Mouse (Mus musculus): ENCODE data around the gene Rit1. TPM values are rescaled to one million over a fixed set of nuclear protein-coding genes. Genes with fewer than 3 reads are reported as not detected.
"Not testable (repeated sequence)": the region's sequence is repeated elsewhere in the genome, so short reads cannot be mapped to it uniquely, and the experiment has no call there.

The Rit1 gene
- 10 to 100 TPM; 42.9 to 55.5 TPM for total RNA-seq (2021)

DNA sequence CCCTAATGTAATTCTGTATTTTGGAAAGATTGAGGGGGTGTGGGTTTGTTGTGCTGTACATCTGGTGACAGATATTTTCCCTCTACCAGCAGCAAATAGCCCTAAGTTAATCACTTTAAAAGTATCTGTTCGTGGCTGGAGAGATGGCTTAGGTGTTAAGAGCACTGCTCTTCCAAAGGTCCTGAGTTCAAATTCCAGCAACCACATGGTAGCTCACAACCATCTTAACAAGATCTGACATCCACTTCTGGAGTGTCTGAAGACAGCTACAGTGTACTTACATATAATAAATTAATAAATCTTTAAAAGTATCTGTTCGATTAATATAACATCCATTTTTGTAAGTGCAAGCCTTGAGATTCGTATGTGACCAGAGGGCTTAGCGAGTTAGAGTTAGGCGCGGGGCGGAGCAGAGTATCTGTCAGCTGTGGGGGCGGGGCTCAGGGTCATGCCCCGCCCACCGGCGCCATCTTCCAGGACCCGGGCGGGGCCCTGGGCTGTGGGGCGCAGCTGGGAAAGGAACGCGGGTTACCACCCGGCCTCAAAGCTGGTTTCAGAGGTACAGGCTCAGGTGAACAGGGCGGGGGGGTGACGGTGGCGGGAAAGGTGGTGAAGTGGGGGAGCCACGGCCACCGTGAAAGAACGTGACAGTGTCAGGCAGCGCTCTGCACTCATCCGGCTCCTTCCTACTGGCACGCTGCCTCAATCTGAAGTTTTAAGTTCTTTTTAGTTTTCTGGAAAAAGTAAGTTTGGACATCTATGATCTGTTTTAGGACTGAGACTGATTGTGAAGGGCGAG, at the start of gene Rit1:
Gene Rit1 (plus strand): TSS at position 440 of the 799 bp plus-strand sequence.
- intact Hi-C loops (cut with DNase I) = no loop called here
- peak; percentile 64 to 92 for DNase-seq (ENCODE audit: extremely low spot score in 1 of 2, low spot score in 2 of 2)

DNA sequence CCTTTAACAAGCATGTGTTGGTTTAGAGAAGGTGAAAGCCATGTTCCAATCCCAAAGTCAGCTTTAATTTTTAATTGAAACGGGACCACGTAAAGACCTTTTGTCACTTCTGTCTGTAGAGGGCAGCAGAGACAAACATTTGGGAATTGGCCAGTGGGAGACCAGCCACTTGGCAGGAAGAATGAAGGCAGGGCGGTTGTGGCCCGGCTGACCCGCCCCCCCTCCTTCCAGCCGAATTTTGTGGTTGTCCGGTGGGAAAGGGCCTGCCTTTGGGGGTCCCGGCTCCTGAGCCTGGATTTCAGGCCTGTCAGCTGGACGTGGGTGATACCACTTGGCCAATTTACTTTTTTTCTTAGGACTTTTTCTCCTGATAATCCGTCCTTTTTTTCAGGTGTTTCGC, 39.2 kb upstream of the Rit1 start:
- peak; percentile 40 to 78 for DNase-seq (ENCODE audit: extremely low spot score in 1 of 2, low spot score in 2 of 2)
- intact Hi-C loops (cut with DNase I) = no loop called here

DNA sequence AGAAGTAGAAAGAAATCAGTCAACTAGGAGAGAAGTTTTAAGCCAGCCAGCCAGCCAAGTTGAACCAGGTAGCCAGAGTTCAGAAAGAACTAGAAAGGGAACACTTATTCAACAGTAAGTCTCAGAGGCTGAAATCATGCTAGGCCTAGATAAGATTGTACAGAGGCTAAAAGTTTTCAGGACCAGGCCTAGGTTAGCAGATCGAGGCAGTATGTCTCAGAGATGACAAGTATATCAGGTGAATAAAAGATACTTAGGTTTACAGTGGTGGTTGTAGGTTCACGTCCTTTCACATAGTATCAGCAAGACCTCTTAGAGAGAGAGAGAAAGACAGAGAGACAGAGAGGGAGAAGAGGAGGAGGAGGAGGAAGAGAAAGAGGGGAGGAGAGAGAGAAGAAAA, 32.8 kb upstream of the Rit1 start:
- intact Hi-C loops (cut with DNase I) = no loop called here
- DNase-seq (ENCODE audit: extremely low spot score in 1 of 2, low spot score in 2 of 2) = no peak

DNA sequence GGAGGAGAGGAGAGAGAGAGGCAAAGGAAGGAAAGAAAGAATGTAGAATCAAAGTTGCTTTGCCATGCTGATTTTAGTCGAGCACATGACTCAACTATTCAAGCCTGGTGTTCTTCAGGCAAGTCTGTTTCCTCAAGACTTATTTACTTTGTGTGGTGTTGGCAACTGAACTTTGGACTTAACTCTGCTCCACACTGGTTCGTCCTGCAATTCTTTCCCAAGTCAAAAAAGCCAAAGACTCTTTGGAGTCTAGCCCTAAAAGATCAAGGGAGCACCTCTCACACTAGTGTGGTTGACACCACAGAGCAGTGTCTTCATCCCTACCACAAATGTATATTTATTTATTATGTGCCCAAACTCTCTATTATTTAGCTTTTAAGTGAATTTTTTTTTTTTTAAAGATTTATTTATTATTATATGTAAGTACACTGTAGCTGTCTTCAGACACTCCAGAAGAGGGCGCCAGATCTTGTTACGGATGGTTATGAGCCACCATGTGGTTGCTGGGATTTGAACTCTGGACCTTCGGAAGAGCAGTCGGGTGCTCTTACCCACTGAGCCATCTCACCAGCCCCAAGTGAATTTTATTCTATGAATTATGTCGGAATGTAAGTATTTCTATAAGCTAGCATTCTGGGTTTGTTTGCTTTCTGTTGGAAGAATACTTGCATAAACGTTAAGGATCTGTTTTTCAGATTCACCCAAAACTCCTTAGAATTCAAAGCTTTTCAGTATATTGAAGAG, 32.2 kb upstream of the Rit1 start:
- no peak for DNase-seq (ENCODE audit: extremely low spot score in 1 of 2, low spot score in 2 of 2)

DNA sequence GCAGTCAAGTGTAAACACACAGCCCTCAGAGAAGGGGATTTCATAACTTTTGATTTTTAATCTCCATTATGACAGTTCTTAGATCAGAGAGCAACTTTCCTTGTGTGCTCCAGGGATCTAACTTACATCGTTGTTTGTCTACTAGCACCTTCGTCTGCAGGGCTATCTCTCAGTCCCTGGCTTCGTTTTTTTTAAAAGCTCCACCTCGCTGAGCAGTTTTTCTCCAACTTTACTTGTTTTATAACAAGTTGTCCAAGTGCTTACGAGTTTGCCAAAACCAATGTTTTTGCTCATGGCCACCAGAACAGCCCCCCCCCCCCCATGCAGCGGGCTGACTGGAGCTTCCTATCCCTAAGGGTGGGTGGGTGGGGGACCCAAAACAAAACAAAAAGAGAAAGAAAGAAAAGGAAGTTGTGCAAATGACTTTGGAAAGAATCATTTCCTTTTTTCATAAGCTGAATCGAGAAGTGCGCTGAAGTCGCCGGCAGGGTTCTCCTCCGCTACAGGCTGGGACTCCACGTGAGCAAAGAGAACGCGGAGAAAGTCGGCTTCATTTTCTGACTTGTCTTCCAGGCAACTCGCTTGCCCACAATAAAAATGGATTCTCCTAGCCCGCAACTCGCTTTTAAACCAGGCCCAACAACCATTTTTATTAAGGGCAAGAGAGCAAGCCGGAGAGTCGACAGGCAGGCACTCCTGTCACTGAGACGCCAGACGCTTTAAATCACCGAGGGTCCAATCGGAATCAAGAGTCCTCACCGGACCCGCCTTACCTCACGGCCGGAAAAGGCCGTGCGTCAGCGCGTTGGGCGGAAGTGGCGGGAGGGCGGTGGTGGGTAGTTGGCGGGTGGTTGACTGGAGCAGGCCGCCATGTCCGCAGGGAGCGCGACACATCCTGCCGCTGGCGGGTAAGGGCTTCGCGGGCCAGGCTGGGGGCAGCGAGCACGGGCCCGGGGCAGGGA, 31.4 kb upstream of the Rit1 start, which contains the start of gene Khdc4:
Gene Khdc4 (plus strand): TSS at position 824 of the 962 bp plus-strand sequence.
- DNase-seq (ENCODE audit: extremely low spot score in 1 of 2, low spot score in 2 of 2) = peak; percentile 97 to 98
- intact Hi-C loops (cut with DNase I) = loop anchor here (5.0 kb wide), 1 partner anchor 78 kb away; the partner anchor contains the start of gene Arhgef2

More for the DNA sequence above, 32.2 kb upstream of the Rit1 start:
- intact Hi-C loops (cut with DNase I) = no loop called here

DNA sequence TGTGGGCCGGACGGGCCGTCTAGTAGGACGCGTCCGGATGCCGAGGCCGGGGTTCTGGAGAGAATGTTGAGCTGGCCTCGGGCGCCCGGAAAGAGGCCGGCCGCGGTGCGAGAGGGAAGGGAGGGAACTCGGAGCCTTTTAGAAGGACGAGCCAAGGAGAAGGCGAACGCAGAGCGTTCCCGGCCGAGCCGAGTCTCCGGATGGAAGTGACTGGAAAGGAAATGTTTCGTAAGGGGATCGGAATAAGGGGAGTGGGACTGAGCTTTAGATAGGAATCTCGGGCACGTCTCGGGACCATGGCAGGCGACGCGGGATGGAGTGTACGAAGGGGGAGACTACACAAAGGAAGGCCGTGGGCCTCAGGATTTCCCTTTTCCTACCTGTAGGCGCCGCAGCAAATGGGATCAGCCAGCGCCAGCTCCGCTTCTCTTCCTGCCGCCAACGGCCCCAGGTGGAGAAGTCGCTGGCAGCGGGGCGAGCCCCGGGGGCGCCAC, 30.6 kb upstream of the Rit1 start:
- intact Hi-C loops (cut with DNase I) = loop anchor here (5.0 kb wide), 1 partner anchor 79 kb away; the partner anchor contains the start of gene Arhgef2
- DNase-seq (ENCODE audit: extremely low spot score in 1 of 2, low spot score in 2 of 2) = peak in 1 of 2 experiments; percentile 69

DNA sequence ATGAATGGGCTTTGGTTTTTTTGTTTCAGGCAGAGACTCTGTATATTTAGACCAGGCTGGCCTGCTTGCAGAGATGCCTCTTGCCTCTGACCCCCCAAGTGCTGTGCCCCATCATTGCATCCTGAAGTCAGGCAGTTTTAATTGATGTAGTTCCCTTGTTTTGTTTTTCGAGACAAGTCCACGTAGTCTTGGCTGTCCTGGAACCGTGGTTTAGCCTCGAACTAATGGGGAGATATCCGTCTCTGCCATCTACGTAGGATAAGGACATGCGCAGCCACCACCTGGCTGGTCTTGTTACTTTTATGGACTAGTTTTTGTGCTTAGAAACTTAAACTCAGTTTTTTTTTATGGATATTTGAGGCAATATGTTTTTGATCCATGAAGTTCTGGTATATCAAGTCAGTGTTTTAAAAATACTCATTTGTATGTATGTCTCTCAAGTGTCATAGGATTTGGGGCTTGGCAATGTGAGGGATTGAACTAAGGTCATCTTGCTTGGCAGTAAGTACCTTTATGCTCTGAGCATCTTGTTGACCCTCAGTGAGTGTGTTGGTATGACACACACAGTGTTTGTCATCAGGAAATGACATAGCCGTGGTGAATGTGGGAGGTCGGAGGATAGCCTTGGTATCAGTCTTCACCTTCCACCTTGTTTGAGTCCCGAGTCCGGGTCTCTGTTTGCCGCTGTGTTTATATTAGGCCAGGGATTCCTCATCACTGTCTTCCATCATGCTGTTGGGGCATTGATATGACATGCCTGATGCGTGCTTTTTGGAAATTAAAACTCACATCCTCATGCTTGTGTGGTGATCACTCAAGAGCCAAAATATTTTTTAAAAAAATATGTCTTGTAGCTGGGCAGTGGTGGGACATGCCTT, 29.7 kb upstream of the Rit1 start:
- DNase-seq (ENCODE audit: extremely low spot score in 1 of 2, low spot score in 2 of 2) = no peak
- intact Hi-C loops (cut with DNase I) = loop anchor here (5.0 kb wide), 1 partner anchor 80 kb away; the partner anchor contains the start of gene Arhgef2

DNA sequence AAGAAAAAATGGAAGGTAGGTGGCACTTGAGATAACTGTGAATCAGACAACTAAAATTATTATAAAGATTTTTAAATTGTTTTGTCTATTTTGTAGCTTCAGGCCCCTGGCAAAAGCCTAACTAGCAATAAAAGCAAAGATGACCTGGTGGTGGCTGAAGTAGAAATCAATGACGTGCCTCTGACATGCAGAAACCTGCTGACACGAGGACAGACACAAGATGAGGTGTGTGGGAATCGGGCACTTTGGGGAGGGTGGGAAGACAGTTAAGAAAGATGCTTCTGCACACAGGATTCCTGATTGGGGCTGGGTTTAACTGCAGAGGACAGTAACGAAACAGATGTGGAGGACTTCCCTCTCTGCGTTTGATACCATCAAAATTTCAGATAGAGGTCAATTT, 27.6 kb upstream of the Rit1 start:
- intact Hi-C loops (cut with DNase I) = loop anchor here (5.0 kb wide), 1 partner anchor 82 kb away; the partner anchor contains the start of gene Arhgef2
- DNase-seq (ENCODE audit: extremely low spot score in 1 of 2, low spot score in 2 of 2) = no peak

DNA sequence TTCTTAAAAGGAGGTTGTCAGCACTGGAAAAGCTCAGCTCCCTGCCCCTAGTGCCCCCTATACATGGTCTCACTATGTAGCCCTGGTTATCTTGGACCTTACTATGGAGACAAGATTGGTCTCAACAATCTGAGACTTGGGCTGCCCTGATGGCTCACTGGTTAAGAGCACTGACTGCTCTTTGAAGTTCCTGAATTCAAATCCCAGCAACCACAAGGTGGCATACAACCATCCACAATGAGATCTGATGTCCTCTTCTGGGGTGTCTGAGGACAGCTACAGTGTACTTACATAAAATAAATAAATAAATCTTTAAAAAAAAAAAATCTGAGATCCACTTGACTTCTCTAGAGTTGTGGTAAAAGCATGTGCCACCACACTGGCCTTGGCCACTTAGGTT, 21.1 kb upstream of the Rit1 start:
- no peak for DNase-seq (ENCODE audit: extremely low spot score in 1 of 2, low spot score in 2 of 2)
- intact Hi-C loops (cut with DNase I) = loop anchor here (10.0 kb wide), 1 partner anchor 391 kb away; no protein-coding TSS in a partner anchor

DNA sequence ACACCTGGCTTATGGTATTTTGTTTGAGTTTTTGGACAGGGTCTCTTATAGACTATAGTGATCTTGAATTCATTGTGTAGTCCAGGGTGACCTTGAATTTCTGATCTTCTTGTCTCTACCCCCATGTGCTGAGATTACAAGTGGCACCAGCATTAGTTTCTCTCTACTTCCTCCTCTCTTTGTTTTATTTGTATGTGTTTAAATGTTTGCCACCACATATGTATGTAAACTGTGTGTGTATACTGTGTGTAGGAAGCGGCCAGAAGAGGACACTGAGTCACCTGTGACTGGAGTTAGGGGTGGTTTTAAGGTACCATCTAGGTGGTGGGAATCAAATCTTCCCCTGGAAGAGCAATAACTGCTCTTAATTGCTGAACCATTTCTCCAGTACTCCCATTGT, 18.6 kb upstream of the Rit1 start:
- intact Hi-C loops (cut with DNase I) = loop anchor here (10.0 kb wide), 1 partner anchor 393 kb away; no protein-coding TSS in a partner anchor

DNA sequence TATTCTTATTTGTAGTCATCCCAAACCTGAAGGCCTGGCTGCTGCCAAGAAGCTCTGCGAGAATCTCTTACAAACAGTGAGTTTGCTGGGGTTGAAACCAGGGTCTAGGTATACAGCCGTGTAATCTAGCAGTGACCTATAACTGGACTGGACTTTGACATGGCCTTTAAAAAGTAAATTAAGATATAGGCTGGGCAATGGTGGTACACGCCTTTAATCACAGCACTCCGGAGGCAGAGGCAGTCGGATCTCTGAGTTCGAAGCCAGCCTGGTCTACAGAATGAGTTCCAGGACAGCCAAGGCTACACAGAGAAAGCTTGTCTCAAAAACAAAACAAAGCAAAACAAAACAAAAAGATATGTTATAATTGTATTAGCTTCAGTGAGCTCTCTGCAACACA, 17.8 kb upstream of the Rit1 start:
- DNase-seq (ENCODE audit: extremely low spot score in 1 of 2, low spot score in 2 of 2) = no peak
- intact Hi-C loops (cut with DNase I) = loop anchor here (10.0 kb wide), 1 partner anchor 394 kb away; no protein-coding TSS in a partner anchor

More for the DNA sequence above, 18.6 kb upstream of the Rit1 start:
- DNase-seq (ENCODE audit: extremely low spot score in 1 of 2, low spot score in 2 of 2) = no peak

DNA sequence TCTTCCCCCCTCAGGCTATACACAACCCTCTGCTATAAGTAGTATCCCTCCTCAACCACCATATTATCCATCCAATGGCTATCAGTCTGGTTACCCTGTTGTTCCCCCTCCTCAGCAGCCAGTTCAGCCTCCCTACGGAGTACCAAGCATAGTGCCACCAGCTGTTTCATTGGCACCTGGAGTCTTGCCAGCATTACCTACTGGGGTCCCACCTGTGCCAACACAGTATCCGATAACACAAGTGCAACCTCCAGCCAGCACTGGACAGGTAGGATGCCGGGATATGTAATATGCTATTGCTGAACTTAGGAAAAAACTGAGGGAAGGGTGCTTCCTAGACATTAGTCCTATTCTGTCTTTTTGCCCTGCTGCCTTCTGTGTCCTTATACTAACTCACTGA, 16.4 kb upstream of the Rit1 start:
- no peak for DNase-seq (ENCODE audit: extremely low spot score in 1 of 2, low spot score in 2 of 2)
- intact Hi-C loops (cut with DNase I) = no loop called here

DNA sequence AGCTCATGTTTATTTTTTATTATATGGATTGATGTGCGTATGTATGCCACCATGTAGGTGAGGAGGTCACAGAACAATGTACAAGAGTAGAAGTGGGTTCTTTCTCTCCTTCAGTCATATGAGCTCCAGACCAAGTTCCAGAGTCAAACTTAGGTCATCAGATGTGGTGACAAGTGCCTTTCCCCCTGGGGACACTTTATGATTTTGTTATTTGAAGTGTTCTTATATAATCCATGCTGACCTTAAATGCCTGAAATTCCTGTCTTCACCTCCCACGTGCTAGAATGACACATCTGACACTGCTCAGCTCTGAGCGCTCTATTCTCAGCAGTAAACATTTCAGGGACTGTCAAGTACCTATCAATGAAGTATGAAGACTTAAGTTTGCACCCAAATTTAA, 15.4 kb upstream of the Rit1 start:
- intact Hi-C loops (cut with DNase I) = no loop called here
- DNase-seq (ENCODE audit: extremely low spot score in 1 of 2, low spot score in 2 of 2) = no peak

DNA sequence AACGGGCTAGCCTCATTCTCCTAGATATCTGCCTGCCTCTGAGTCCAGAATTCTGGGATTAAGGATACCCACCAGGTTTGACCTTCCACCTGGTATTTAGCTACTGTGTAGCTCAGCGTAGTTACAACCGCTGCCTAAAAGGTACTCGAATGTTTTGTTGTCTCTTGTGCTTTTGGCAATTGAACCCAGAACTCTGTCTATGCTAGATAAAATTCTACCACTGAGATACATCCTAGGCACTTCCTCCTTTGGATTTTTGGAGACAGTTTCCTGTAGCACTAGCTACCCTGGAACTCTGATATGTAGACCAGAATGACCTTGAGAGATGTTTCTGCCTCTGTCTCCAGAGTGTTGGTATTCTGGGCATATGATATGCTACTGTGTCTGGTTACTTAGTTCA, 2.9 kb upstream of the Rit1 start:
- intact Hi-C loops (cut with DNase I) = no loop called here
- DNase-seq (ENCODE audit: extremely low spot score in 1 of 2, low spot score in 2 of 2) = no peak

DNA sequence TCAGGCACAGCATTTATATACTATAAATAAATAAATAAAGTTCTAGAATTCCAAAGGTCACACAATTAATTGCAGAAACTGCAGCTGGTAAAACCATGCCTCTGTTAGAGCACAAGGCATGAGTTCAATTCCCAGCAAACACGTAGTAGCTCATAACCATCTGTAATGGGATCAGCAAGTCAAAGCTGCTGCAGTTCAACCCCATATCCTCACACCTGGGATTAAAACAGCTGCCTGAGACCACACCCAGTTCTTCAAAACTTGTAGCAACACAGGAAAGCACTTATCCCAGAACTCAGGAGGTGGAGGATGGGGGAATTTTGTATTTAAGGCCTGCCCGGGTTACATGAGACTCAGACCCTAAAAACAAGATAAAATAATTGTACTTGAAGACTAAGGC, 1.9 kb upstream of the Rit1 start:
- intact Hi-C loops (cut with DNase I) = no loop called here
- no peak for DNase-seq (ENCODE audit: extremely low spot score in 1 of 2, low spot score in 2 of 2)

DNA sequence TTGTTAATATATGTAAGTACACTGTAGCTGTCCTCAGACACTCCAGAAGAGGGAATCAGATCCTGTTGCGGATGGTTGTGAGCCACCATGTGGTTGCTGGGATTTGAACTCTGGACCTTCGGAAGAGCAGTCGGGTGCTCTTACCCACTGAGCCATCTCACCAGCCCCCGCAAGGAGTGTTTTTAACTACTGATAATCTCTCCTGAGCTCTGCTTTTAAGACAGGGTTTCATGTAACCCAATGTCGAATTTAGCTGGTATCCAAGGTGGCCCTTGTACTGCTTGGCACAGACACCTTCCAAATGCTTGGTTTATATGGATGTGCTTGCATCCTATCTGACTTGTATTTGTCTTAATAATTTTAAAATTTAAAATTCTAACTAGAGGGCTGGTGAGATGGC, 922 bp upstream of the Rit1 start:
- intact Hi-C loops (cut with DNase I); DNase-seq (ENCODE audit: extremely low spot score in 1 of 2, low spot score in 2 of 2): not testable (repeated sequence)

DNA sequence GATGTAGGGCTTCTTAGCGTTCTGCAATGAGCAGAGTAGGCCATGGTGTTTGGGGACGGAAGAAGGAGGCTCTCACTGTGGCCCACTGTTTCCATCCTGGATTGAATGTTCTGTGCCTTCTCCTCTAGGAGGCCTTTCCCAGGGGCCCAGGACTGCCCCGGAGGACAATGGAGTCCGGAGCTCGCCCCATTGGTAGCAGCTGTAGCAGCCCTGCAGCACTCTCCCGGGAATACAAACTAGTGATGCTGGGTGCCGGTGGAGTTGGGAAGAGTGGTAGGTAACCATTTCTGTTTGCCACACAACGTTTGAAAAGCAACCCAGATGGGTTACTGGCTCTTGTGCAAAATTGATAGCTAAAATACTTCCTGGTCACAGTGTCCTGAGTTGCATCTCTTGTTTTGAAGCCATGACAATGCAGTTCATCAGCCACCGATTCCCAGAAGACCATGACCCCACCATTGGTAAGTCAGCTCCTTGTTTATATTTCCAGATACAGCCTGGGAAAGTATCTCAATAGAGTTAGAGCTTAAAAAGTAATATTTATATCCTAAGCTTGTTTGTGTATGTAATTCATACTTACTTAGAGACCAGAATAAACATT, 660 bp downstream of the Rit1 start:
- intact Hi-C loops (cut with DNase I) = no loop called here
- peak in 1 of 2 experiments; percentile 42 for DNase-seq (ENCODE audit: extremely low spot score in 1 of 2, low spot score in 2 of 2)
